Mouse (Mus musculus) erythroblast, embryonic 14.5 days (primary cell): Measurements from ENCODE around the gene Zfp593. TPM values are rescaled to one million over a fixed set of nuclear protein-coding genes. Genes with fewer than 3 reads are reported as not detected.

Experiments used
- H3K27me3 ChIP-seq: 2 replicates; pipeline ENCODE4 v1.6.1; 2012; ENCODE audit warnings: inconsistent platforms; ENCODE audit not compliant: control insufficient read depth
- H3K36me3 ChIP-seq: 2 replicates; pipeline ENCODE4 v1.6.1; 2012; ENCODE audit warnings: mild to moderate bottlenecking, inconsistent platforms; ENCODE audit not compliant: control insufficient read depth
- H3K4me1 ChIP-seq: 2 replicates; pipeline ENCODE4 v1.6.1; 2012; ENCODE audit warnings: inconsistent platforms; ENCODE audit not compliant: control insufficient read depth
- H3K4me3 ChIP-seq: replicated peaks from 2 replicates; pipeline ENCODE3; 2012; ENCODE audit warnings: moderate library complexity, mild to moderate bottlenecking, inconsistent platforms
- H3K9me3 ChIP-seq: 2 replicates; pipeline ENCODE4 v1.6.1; 2012; ENCODE audit warnings: low read length, inconsistent platforms, mixed read lengths; ENCODE audit not compliant: control insufficient read depth
- GATA1 ChIP-seq: IDR thresholded peaks from 2 replicates; pipeline ENCODE4 v1.6.1; 2012; ENCODE audit warnings: low read length, inconsistent platforms, mixed read lengths
- TAL1 ChIP-seq: IDR thresholded peaks from 3 replicates; pipeline ENCODE4 v1.6.1; 2012; ENCODE audit warnings: low read length, inconsistent platforms, mixed read lengths
- polyA plus RNA-seq: library from polyadenylated mRNA; stranded (reverse); fragments of >175 nt; gene quantifications from 2 replicates; pipeline ENCODE4 v1.2.3, GENCODE M21; 2012

The Zfp593 gene
- polyA plus RNA-seq, 1 experiment = 1.3 TPM

DNA sequence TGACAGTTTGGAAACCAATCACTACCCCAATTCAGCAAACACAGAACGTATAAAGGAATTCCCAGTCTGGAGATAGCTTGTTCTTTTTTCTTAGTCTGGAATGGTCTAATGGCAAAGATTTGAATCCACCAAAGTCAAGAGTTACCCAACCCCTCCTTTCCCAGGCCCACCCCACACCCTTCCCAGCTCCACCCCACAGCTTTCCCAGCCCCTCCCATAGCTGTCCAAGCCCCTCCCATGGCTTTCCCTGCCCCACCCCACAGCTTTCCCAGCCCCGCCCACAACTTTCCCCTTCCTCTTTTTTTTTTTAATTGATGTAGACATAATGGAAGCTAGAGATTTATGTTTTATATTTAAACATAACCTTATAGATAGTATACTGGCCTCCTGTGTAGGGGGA is 46.0 kb downstream of the Zfp593 start:
- Histone ChIP-seq H3K36me3 (no peaks in the 10 kb centered on the region), H3K4me1 (no peaks in the 10 kb centered on the region), H3K27me3 (no peaks in the 10 kb centered on the region), H3K9me3 (no peaks in the 10 kb centered on the region), H3K4me3 (no peak overlapping the region)
- TF ChIP-seq TAL1 (no peak), GATA1 (no peak)

Other genes starting within 250 kb of the Zfp593 start
- 1.2 and 1.5 TPM in 2 replicates for gene Dhdds, start 244.7 kb downstream of the Zfp593 start, polyA plus RNA-seq
- not detected in 2 replicates for gene Lin28a, start 226.8 kb downstream of the Zfp593 start, polyA plus RNA-seq
- gene Zfp683, start 191.8 kb downstream of the Zfp593 start, polyA plus RNA-seq = not detected in 2 replicates
- 0.01 TPM in 1 of 2 replicates, not detected in the other for gene Crybg2, start 184.8 kb downstream of the Zfp593 start, polyA plus RNA-seq
- 0.24 and 0.41 TPM in 2 replicates for gene Cd52, start 150.5 kb downstream of the Zfp593 start, polyA plus RNA-seq
- gene Ubxn11, start 143.0 kb downstream of the Zfp593 start, polyA plus RNA-seq = 0.08 and 0.21 TPM in 2 replicates
- gene Sh3bgrl3, start 116.8 kb downstream of the Zfp593 start, polyA plus RNA-seq = 2.5 and 5.4 TPM in 2 replicates
- gene Cep85, start 58.5 kb downstream of the Zfp593 start, polyA plus RNA-seq = 2.4 and 3.6 TPM in 2 replicates
- not detected in 2 replicates for gene Gm7534, start 42.6 kb downstream of the Zfp593 start, polyA plus RNA-seq
- not detected in 2 replicates for gene Catsper4, start 18.2 kb downstream of the Zfp593 start, polyA plus RNA-seq
- gene Cnksr1, start 7.2 kb downstream of the Zfp593 start, polyA plus RNA-seq = not detected in 2 replicates
- not detected in 2 replicates for gene E130218I03Rik, start 1.9 kb downstream of the Zfp593 start, polyA plus RNA-seq
- 0.06 TPM in 1 of 2 replicates, not detected in the other for gene Gm30191, start 1.3 kb upstream of the Zfp593 start, polyA plus RNA-seq
- gene Grrp1, start 8.5 kb upstream of the Zfp593 start, polyA plus RNA-seq = 0.03 TPM in 1 of 2 replicates, not detected in the other
- 0.14 and 0.53 TPM in 2 replicates for gene Pdik1l, start 42.3 kb upstream of the Zfp593 start, polyA plus RNA-seq
- gene Trim63, start 69.5 kb upstream of the Zfp593 start, polyA plus RNA-seq = not detected in 2 replicates
- gene Slc30a2, start 97.6 kb upstream of the Zfp593 start, polyA plus RNA-seq = not detected in 2 replicates
- gene Extl1, start 138.3 kb upstream of the Zfp593 start, polyA plus RNA-seq = not detected in 2 replicates
- gene Pafah2, start 150.7 kb upstream of the Zfp593 start, polyA plus RNA-seq = not detected in 2 replicates
- gene Stmn1, start 222.7 kb upstream of the Zfp593 start, polyA plus RNA-seq = 45.6 and 68.9 TPM in 2 replicates